Mouse (Mus musculus) ES-E14 (cell line): ENCODE measurements around the gene Fpgs.

Source experiments
- MAFK ChIP-seq: IDR thresholded peaks from 2 replicates; pipeline ENCODE4 v1.6.1; 2014; ENCODE audit warnings: mild to moderate bottlenecking, low read depth, low read length, inconsistent platforms; ENCODE audit not compliant: insufficient read depth
- ZNF384 ChIP-seq: IDR thresholded peaks from 2 replicates; pipeline ENCODE4 v1.6.1; 2012; ENCODE audit warnings: low read depth, low read length, inconsistent platforms

- TF ChIP-seq MAFK (no peak), ZNF384 (no peak)
Measured at GRCm38 (mm10) chr2:32752181-32752580, 48.2 kb upstream of the Fpgs start.
